Mouse (Mus musculus) cerebellum, postnatal 14 days (tissue): Measurements from ENCODE around the gene Cckar.
"Not testable (repeated sequence)": the region's sequence is repeated elsewhere in the genome, so short reads cannot be mapped to it uniquely, and the experiment has no call there.

ENCODE experiments used
- DNase-seq, 2 experiments: peaks; one replicate each; pipeline ENCODE4 v3.0.0; 2021; ENCODE audit warnings: mixed read lengths in 2 of 2

Cckar gene

GRCm38 (mm10) chr5:53707235-53708177 lies at the start of gene Cckar:
TSS of gene Cckar (minus strand) at chr5:53707705.
- DNase-seq, result no peak

GRCm38 (mm10) chr5:53744061-53744460 lies 36.6 kb upstream of the Cckar start:
- no peak for DNase-seq

- DNase-seq, result no peak
Measured at GRCm38 (mm10) chr5:53732933-53733332, 25.4 kb upstream of the Cckar start.

- no peak for DNase-seq
Measured at GRCm38 (mm10) chr5:53727606-53728005, 20.1 kb upstream of the Cckar start.

- no peak for DNase-seq
Measured at GRCm38 (mm10) chr5:53726011-53726410, 18.5 kb upstream of the Cckar start.

- no peak for DNase-seq
Measured at GRCm38 (mm10) chr5:53716462-53716861, 9.0 kb upstream of the Cckar start.

GRCm38 (mm10) chr5:53711277-53711676 lies 3.8 kb upstream of the Cckar start:
- DNase-seq, result no peak

- DNase-seq, result no peak
Measured at GRCm38 (mm10) chr5:53708191-53708590, 686 bp upstream of the Cckar start.

GRCm38 (mm10) chr5:53702686-53703085 lies 4.8 kb downstream of the Cckar start:
- no peak for DNase-seq

- no peak for DNase-seq
Measured at GRCm38 (mm10) chr5:53697794-53698193, 9.7 kb downstream of the Cckar start.

GRCm38 (mm10) chr5:53696701-53697100 lies 10.8 kb downstream of the Cckar start:
- no peak for DNase-seq

GRCm38 (mm10) chr5:53692662-53693061 lies 14.8 kb downstream of the Cckar start:
- no peak for DNase-seq

GRCm38 (mm10) chr5:53692100-53692499 lies 15.4 kb downstream of the Cckar start:
- no peak for DNase-seq

- DNase-seq, result peak; percentile 20 to 32
Measured at GRCm38 (mm10) chr5:53691577-53691976, 15.9 kb downstream of the Cckar start.

- DNase-seq, result peak; percentile 24 to 40
Measured at GRCm38 (mm10) chr5:53688326-53688725, 19.2 kb downstream of the Cckar start.

GRCm38 (mm10) chr5:53686379-53686778 lies 21.1 kb downstream of the Cckar start:
- peak in 1 of 2 experiments; percentile 42 for DNase-seq

GRCm38 (mm10) chr5:53685623-53686022 lies 21.9 kb downstream of the Cckar start:
- DNase-seq, result no peak

- no peak for DNase-seq
Measured at GRCm38 (mm10) chr5:53684417-53684816, 23.1 kb downstream of the Cckar start.

GRCm38 (mm10) chr5:53683916-53684315 lies 23.6 kb downstream of the Cckar start:
- DNase-seq, result no peak

- no peak for DNase-seq
Measured at GRCm38 (mm10) chr5:53679651-53680050, 27.9 kb downstream of the Cckar start.

GRCm38 (mm10) chr5:53678036-53678767 lies 29.3 kb downstream of the Cckar start:
- no peak for DNase-seq

- DNase-seq, result no peak
Measured at GRCm38 (mm10) chr5:53676671-53677070, 30.8 kb downstream of the Cckar start.

GRCm38 (mm10) chr5:53673493-53674150 lies 33.9 kb downstream of the Cckar start:
- not testable (repeated sequence) for DNase-seq
